In the genomic region with DNA sequence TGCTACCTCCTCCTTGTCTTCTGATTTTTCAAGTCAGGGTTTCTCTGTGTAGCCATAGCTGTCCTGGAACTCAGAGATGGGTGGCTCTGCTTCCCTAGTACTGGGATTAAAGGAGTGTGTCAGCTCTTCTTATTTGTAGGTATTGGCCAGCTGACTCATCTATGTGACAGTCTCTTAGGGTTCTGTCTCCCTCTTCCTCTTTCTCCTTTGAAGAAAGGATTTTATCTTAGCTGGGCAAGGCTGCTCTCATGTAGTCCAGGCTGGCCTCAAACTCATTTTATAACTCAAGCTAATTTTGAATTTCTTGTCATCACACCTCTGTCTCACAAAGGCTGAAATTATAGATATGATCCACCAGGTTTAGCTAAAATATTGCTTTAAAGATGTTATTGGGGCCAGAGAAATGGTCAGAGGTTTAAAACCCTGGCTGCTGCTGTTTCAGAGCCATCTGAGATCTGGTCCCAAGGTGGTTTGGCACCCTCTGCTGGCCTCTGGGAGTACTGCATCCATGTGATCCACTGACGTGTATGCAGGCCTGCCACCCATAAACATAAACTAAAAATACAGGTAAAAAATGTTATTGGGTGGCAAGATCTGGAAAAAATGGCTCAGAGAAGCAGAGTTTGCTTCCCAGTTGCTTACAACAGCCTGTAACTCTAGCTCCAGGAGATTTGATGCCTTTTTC, we compare ENCODE assay signal across 7 mouse cellular contexts. TPM values are rescaled to one million over a fixed set of nuclear protein-coding genes. Genes with fewer than 3 reads are reported as not detected.
DNase-seq lines count a peak whose midpoint lies in the region; ATAC-seq and TF ChIP-seq lines count a peak whose summit lies in the region.

No protein-coding gene starts in this region.

- H3K4me3 ChIP-seq in forebrain, embryonic 15.5 days, result no peak overlapping the region
- H3K4me3 ChIP-seq in hindbrain, embryonic 16.5 days (ENCODE audit: low read length), result no peak overlapping the region
- no peak overlapping the region for H3K4me3 ChIP-seq in left cerebral cortex, adult 2 months

- no peaks in the 10 kb centered on the region for H3K36me3 ChIP-seq in forebrain, embryonic 15.5 days
- H3K36me3 ChIP-seq in hindbrain, embryonic 16.5 days (ENCODE audit: control insufficient read depth, insufficient read depth, low read length), result no peaks in the 10 kb centered on the region

- H3K4me1 ChIP-seq in forebrain, embryonic 15.5 days, result no peaks in the 10 kb centered on the region
- H3K4me1 ChIP-seq in hindbrain, embryonic 16.5 days (ENCODE audit: control insufficient read depth, insufficient read depth, low read depth, low read length), result no peaks in the 10 kb centered on the region

- H3K4me2 ChIP-seq in forebrain, embryonic 15.5 days (replicated peaks), result no peak overlapping the region
- no peak overlapping the region for H3K4me2 ChIP-seq in hindbrain, embryonic 16.5 days (ENCODE audit: low read length)

- H3K27me3 ChIP-seq in forebrain, embryonic 15.5 days, result no peaks in the 10 kb centered on the region
- no peaks in the 10 kb centered on the region for H3K27me3 ChIP-seq in hindbrain, embryonic 16.5 days (replicated peaks; ENCODE audit: control insufficient read depth, insufficient read depth, low read length)

- no peaks in the 10 kb centered on the region for H3K9me3 ChIP-seq in forebrain, embryonic 15.5 days
- H3K9me3 ChIP-seq in hindbrain, embryonic 16.5 days (ENCODE audit: control insufficient read depth, low read length), result no peaks in the 10 kb centered on the region

- peak; percentile 82 for TF ChIP-seq CTCF in left cerebral cortex, adult 2 months (IDR thresholded peaks at IDR 0.05)

- H3K9ac ChIP-seq in forebrain, embryonic 15.5 days (replicated peaks), result no peak overlapping the region
- no peak overlapping the region for H3K9ac ChIP-seq in hindbrain, embryonic 16.5 days (ENCODE audit: low read depth, low read length)

- peak; percentile 91 for DNase-seq in NIH3T3 (ENCODE audit: low read depth)
- DNase-seq in c-Kit-positive CD71-positive TER-119-negative erythroid progenitor cells, embryonic 14.5 days (ENCODE audit: low read depth), result peak; percentile 70
- DNase-seq in left cerebral cortex, adult 2 months (ENCODE audit: extremely low spot score in 1 of 2, low spot score in 2 of 2), result peak; percentile 74 to 85
- peak; percentile 88 for DNase-seq in right cerebral cortex, postnatal 4 days

- intact Hi-C loops in left cerebral cortex, adult 2 months (cut with DNase I), result loop anchor here (5.0 kb wide), 2 partner anchors 69 to 109 kb away; partner anchors contain the start of gene Usp11

- ATAC-seq in forebrain, embryonic 15.5 days (replicated peaks), result peak; percentile 61; the same call in 1 of the 2 replicates
- ATAC-seq in hindbrain, embryonic 16.5 days, result peak; percentile 77; the same call in 1 of the 2 replicates
- ATAC-seq in megakaryocyte progenitor cell, adult 5-6 weeks (replicated peaks; ENCODE audit: poor library complexity), result peak; percentile 95

- no peak overlapping the region for H3K27ac ChIP-seq in forebrain, embryonic 15.5 days (replicated peaks)
- no peak overlapping the region for H3K27ac ChIP-seq in hindbrain, embryonic 16.5 days (ENCODE audit: low read depth, low read length)
- no peak overlapping the region for H3K27ac ChIP-seq in left cerebral cortex, adult 2 months

- 9% methylated on average over 1 of the region's 1 CpGs for WGBS in forebrain, embryonic 15.5 days
- 12% methylated on average over 1 of the region's 1 CpGs for WGBS in hindbrain, embryonic 16.5 days

RNA-seq across cellular contexts. Expression of gene Araf, which starts 26.8 kb away (rescaled TPM):
- polyA plus RNA-seq in forebrain, embryonic 15.5 days (2015; fragmentation: Nextera tagmentation; extraction: Ambion mirVana), result 224 and 234 TPM in 2 replicates
- 388 and 428 TPM in 2 replicates for polyA plus RNA-seq in hindbrain, embryonic 16.5 days (2015; fragmentation: Nextera tagmentation; extraction: Ambion mirVana)
- total RNA-seq in left cerebral cortex, adult 2 months (2021), result 100 to 1,000 TPM; 172 to 180 TPM
- total RNA-seq in megakaryocyte progenitor cell, adult 5-6 weeks (2015), result 56.3 and 69.0 TPM in 2 replicates
- total RNA-seq in megakaryocyte progenitor cell, adult 5-6 weeks (2017), result 32.8 and 43.1 TPM in 2 replicates
